Mouse (Mus musculus) liver, embryonic 14.5 days (tissue): ENCODE measurements at regions not wholly inside any gene's neighbourhood (a gene's known extent, or its start where the extent isn't known, plus 50 kb on each side); places are given as distances from the start of the nearest gene placed in this dataset.

ENCODE experiments used
- ATAC-seq: fragments of 200-750 bp; cut with Nextera tagmentation; 2 replicates; pipeline ENCODE4 v1.8.0; 2017; ENCODE audit warnings: moderate number of reproducible peaks, mild to moderate bottlenecking, moderate library complexity; ENCODE audit not compliant: insufficient read depth
- DNase-seq, 3 experiments: peaks; one replicate each; pipeline ENCODE4 v3.0.0-alpha.2; 2012 to 2013; ENCODE audit warnings: low read depth in 3 of 3, low spot score in 3 of 3
- H3K27ac ChIP-seq: fragments of 300-500 bp; sonication (generic); 2 replicates; pipeline ENCODE4 v1.5.1; 2014; ENCODE audit warnings: moderate library complexity, mild to moderate bottlenecking, control low read depth, inconsistent platforms
- H3K27me3 ChIP-seq: fragments of 300-500 bp; sonication (generic); 2 replicates; pipeline ENCODE4 v1.6.1; 2014; ENCODE audit warnings: mild to moderate bottlenecking, low read length, moderate library complexity; ENCODE audit not compliant: control insufficient read depth, insufficient read depth
- H3K36me3 ChIP-seq: fragments of 300-500 bp; sonication (generic); replicated peaks from 2 replicates; pipeline ENCODE4 v1.6.1; 2014; ENCODE audit warnings: low read depth; ENCODE audit not compliant: control insufficient read depth, insufficient read depth
- H3K4me1 ChIP-seq, 2 experiments: fragments of 200-500 bp in 1 of 2; fragments of 300-500 bp in 1 of 2; sonication (generic) in 1 of 2; replicated peaks; 2 replicates each; pipeline ENCODE4 v1.6.1; 2012 to 2014; ENCODE audit warnings: antibody characterized with exemption in 1 of 2, inconsistent platforms in 1 of 2, low read length in 1 of 2; ENCODE audit not compliant: control insufficient read depth in 2 of 2, insufficient read depth in 2 of 2
- H3K4me2 ChIP-seq: fragments of 300-500 bp; sonication (generic); 2 replicates; pipeline ENCODE4 v1.6.1; 2014; ENCODE audit warnings: low read depth, mild to moderate bottlenecking, control low read depth, moderate library complexity
- H3K4me3 ChIP-seq, 2 experiments: fragments of 200-500 bp in 1 of 2; fragments of 300-500 bp in 1 of 2; sonication (generic) in 1 of 2; 2 replicates each; pipeline ENCODE4 v1.5.1; 2012 to 2014; ENCODE audit warnings: low read depth in 2 of 2, low read length in 2 of 2, mild to moderate bottlenecking in 2 of 2, control low read depth in 1 of 2, inconsistent platforms in 1 of 2, moderate library complexity in 1 of 2; ENCODE audit not compliant: insufficient read depth in 1 of 2
- H3K9ac ChIP-seq: fragments of 300-500 bp; sonication (generic); replicated peaks from 2 replicates; pipeline ENCODE4 v1.6.1; 2014; ENCODE audit warnings: mild to moderate bottlenecking, control low read depth, moderate library complexity
- H3K9me3 ChIP-seq: fragments of 300-500 bp; sonication (generic); 2 replicates; pipeline ENCODE4 v1.6.1; 2016; ENCODE audit warnings: low read length, mixed read lengths; ENCODE audit not compliant: control insufficient read depth
- CTCF ChIP-seq: IDR thresholded peaks from 2 replicates; pipeline ENCODE4 v1.5.1; 2016; ENCODE audit warnings: antibody characterized with exemption, low read depth, control low read depth
- EP300 ChIP-seq: IDR thresholded peaks from 2 replicates; pipeline ENCODE4 v1.6.1; 2016; ENCODE audit warnings: antibody characterized with exemption, low read depth
- WGBS: fragments of 180-500 bp; shearing (Covaris S2); extraction: QIAGEN DNeasy Blood & Tissue Kit; methylation state at CpG from one replicate; pipeline ENCODE4 v1.1.7; 2014; ENCODE audit not compliant: insufficient replicate concordance; 5-methylcytosine and 5-hydroxymethylcytosine counted together

DNA sequence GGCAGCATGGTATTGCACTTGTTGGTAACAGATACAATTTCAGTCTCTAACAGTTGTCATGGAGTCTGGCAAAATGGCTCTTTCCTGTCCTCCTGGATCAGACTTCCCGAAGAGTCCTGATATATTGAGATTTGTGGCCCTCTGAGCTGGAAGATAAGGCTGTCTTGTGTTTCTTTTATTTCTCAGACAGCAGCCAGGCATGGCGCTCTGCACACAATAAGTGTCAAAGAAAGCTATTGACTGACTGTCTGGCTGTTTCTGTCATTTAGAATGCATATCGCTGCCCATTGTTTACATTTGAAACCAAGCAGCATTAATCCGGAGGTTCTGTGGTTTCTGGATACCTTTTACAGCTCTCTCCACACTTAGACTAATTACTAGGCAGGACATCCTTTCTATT lies 402.8 kb downstream of the Rprm start:
- no peak for DNase-seq
- no peak for ATAC-seq
- Histone ChIP-seq H3K4me3 (no peak overlapping the region), H3K9ac (no peak overlapping the region), H3K27me3 (no peaks in the 10 kb centered on the region), H3K9me3 (no peaks in the 10 kb centered on the region), H3K27ac (no peak overlapping the region), H3K4me2 (no peak overlapping the region), H3K36me3 (no peaks in the 10 kb centered on the region), H3K4me1 (no peaks in the 10 kb centered on the region)
- WGBS: 31% methylated on average over 4 of the region's 4 CpGs
- TF ChIP-seq EP300: no peak
- no peak for TF ChIP-seq CTCF

- Histone ChIP-seq H3K27me3 (no peaks in the 10 kb centered on the region), H3K9ac (no peak overlapping the region), H3K9me3 (no peaks in the 10 kb centered on the region), H3K27ac (no peak overlapping the region), H3K36me3 (no peaks in the 10 kb centered on the region), H3K4me3 (no peak overlapping the region), H3K4me1 (no peaks in the 10 kb centered on the region), H3K4me2 (no peak overlapping the region)
- ATAC-seq: no peak
- WGBS: 54% methylated on average over 7 of the region's 7 CpGs
- no peak for TF ChIP-seq EP300
- TF ChIP-seq CTCF: no peak
- DNase-seq: no peak
These were observed 398.1 kb downstream of the Rprm start for GRCm38 (mm10) chr2:53687281-53687680.

DNA sequence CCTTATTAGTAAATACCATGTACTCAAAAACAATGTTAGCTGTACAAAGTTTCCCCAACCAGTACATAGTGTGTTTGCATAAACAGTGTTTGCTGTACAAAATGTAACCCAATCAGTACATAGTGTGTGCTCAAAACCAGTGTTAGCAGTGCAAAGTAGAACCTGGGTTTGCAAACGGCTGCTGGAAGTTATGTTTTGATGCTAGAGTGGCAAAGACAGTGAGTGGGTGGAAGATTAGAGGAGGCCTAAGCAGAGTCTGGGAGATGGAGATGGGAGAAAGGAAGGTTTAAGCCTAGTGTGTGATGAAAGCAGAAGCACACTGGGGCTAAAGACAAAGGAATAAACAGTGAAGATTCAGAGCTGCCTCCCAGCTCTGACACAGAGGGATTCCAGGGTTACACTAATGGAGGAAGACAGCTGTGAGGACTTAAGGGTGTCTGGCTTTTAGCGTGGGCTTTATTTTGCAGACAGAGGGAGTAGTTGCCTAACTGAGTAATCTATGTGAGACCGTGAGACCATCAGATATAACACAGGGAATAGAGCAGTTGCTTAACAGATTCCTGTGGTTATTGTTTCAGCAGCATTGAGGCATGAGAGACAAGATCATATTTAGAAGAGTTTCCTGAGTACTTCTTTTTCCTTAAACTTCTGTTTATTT lies 396.0 kb downstream of the Rprm start:
- Histone ChIP-seq H3K4me1 (no peaks in the 10 kb centered on the region), H3K9me3 (no peaks in the 10 kb centered on the region), H3K27me3 (no peaks in the 10 kb centered on the region), H3K4me3 (no peak overlapping the region), H3K4me2 (no peak overlapping the region), H3K9ac (no peak overlapping the region), H3K36me3 (no peaks in the 10 kb centered on the region), H3K27ac (no peak overlapping the region)
- DNase-seq: no peak
- TF ChIP-seq EP300: no peak
- 27% methylated on average over 3 of the region's 3 CpGs for whole genome bisulfite sequencing
- ATAC-seq: no peak

DNA sequence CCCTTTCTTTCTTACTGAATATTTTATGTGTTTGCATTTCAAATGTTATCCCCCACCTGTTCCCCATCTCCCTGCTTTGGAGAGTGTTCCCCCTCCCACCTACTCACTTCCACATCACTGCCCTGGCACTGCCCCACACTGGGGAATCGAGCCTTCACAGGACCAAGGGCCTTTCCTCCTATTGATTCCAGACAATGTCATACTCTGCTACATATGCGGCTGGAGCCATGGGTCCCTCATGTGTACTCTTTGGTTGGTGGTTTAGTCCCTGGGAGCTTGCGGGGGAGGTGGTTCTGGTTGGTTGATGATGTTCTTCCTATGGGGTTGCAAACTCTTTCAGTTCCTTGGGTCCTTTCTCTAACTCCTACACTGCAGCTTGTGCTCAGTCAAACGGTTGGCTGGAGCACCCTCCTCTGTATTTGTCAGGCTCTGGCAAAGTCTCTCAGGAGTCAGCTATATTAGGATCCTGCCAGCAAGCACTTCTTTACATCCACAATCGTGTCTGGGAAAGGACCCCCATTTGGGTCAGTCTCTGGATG lies 393.7 kb downstream of the Rprm start:
- H3K36me3 ChIP-seq: no peaks in the 10 kb centered on the region
- no peaks in the 10 kb centered on the region for H3K9me3 ChIP-seq
- H3K9ac ChIP-seq: no peak overlapping the region
- ATAC-seq (no peak), DNase-seq (no peak)
- H3K4me2 ChIP-seq: no peak overlapping the region
- no peak overlapping the region for H3K4me3 ChIP-seq
- no peak overlapping the region for H3K27ac ChIP-seq
- TF ChIP-seq EP300 (no peak), CTCF (no peak)
- no peaks in the 10 kb centered on the region for H3K27me3 ChIP-seq
- WGBS: 47% methylated on average over 5 of the region's 5 CpGs
- no peaks in the 10 kb centered on the region for H3K4me1 ChIP-seq

DNA sequence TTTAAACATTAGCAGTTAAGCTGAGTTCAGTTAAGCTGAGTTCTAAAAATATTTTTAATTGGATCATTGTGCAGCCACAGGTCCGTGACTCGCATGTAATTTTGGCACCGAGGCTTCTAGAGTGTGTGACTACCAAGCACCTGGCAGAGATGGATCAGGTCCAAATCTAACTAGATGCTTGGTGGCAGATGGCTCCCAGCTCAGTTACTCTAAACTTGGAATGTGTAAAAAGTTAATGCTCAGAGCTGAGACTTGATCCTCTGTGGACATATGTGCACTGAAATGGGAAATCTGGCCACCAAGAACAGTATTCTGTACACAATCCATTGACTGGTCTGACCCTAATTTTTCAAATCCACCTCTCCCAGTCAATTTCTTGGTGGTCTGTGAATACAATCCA lies 374.1 kb downstream of the Rprm start:
- no peak overlapping the region for H3K4me2 ChIP-seq
- no peak overlapping the region for H3K9ac ChIP-seq
- H3K9me3 ChIP-seq: no peaks in the 10 kb centered on the region
- no peaks in the 10 kb centered on the region for H3K27me3 ChIP-seq
- no peak overlapping the region for H3K4me3 ChIP-seq
- no peak overlapping the region for H3K27ac ChIP-seq
- H3K36me3 ChIP-seq: no peaks in the 10 kb centered on the region
- no peaks in the 10 kb centered on the region for H3K4me1 ChIP-seq
- WGBS: 60% methylated on average over 3 of the region's 3 CpGs
- TF ChIP-seq CTCF (no peak), EP300 (no peak)
- ATAC-seq: no peak
- DNase-seq: no peak
